Mouse (Mus musculus): ENCODE data around the gene Clp1.
A peak's percentile ranks its signal among the peaks of the same experiment; 100 is the strongest.

- TF ChIP-seq CTCF (IDR thresholded peaks at IDR 0.05 in 2 of 3, conservative IDR thresholded peaks at IDR 0.05 in 1 of 3; ENCODE audit: control insufficient read depth in 1 of 3, insufficient read depth in 1 of 3, low read depth in 2 of 3, low read length in 3 of 3, poor library complexity in 1 of 3, severe bottlenecking in 1 of 3) (no peak), GABPA (IDR thresholded peaks at IDR 0.05; ENCODE audit: low read depth, low read length) (no peak), ZNF384 (IDR thresholded peaks at IDR 0.05; ENCODE audit: low read depth, low read length) (0 out of 2 replicates have a peak, but pooled peaks have one; percentile 37), POLR2A (IDR thresholded peaks at IDR 0.05; ENCODE audit: control insufficient read depth in 1 of 2, insufficient read depth in 1 of 2, low read depth in 1 of 2, low read length in 2 of 2, poor library complexity in 1 of 2) (0 out of 4 replicates have a peak, but pooled peaks of 1 of the 2 experiments have one; percentile 18), GATA1 (IDR thresholded peaks at IDR 0.05; ENCODE audit: low read depth, low read length) (peak; percentile 87), ELF1 (IDR thresholded peaks at IDR 0.05; ENCODE audit: low read depth, low read length) (no peak), JUND (IDR thresholded peaks at IDR 0.05; ENCODE audit: low read depth, low read length) (no peak), EP300 (IDR thresholded peaks at IDR 0.05; ENCODE audit: low read depth in 1 of 2, low read length in 2 of 2) (peak; percentile 77 to 78)
Measured at GRCm38 (mm10) chr2:84682605-84683183, 44.5 kb downstream of the Clp1 start.
